Comparison of ENCODE assay signal across 8 mouse cellular contexts in the genomic region with DNA sequence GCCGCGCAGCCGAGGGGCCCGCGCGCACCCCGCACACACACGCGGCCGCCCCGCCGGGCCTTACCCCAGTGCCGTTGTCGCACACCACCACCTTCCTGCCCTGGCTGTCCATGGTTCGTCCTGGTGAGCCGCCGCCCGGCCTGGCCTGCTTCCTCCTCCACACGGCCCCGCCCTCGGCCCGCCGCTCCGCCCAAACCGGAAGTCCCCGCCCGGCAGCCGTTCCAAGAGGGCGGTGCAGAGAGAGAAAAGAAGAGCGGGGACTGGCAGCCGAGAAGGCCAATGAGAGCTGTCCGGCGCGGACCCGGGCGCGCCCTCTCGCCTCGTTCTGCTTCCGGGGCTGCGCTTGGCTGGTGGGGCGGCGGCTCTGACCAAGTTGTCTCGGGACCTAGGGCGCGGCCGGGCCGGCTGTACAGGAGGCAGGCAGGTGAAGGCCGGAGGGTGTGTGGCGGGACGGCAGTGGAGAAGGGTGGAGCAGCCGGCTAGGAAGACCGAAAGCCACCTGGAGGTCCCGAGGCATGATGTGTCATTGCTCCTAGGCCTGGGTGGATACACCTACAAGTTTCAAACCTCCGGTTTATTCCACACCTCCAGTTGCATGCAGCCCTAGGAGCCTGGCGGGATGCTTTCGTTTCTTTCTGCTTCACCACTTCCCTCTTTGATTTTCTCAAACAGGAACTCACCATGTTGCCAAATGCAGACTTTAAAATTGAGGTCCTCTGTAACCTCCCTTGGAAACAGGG. TPM values are rescaled to one million over a fixed set of nuclear protein-coding genes. Genes with fewer than 3 reads are reported as not detected.
DNase-seq lines count a peak whose midpoint lies in the region; ATAC-seq and TF ChIP-seq lines count a peak whose summit lies in the region.

Gene Actr2, minus strand, starts transcription at position 173 of the 740 bp plus-strand sequence.

- peak within 1 kb of the TSS; percentile 72 for H3K4me2 ChIP-seq in kidney, embryonic 14.5 days (replicated peaks; ENCODE audit: low read depth, low read length)
- peak within 1 kb of the TSS; percentile 74 for H3K4me2 ChIP-seq in limb, embryonic 15.5 days

- no peak for TF ChIP-seq CTCF in bone marrow macrophage, adult 2 months (IDR thresholded peaks at IDR 0.05; ENCODE audit: low read depth, low read length)
- TF ChIP-seq CTCF in embryonic fibroblast, embryonic 13.5 days (IDR thresholded peaks at IDR 0.05; ENCODE audit: borderline replicate concordance, insufficient read depth, low read length) = no peak

- WGBS in kidney, embryonic 14.5 days = under 1% methylated on average over 50 of the region's 57 CpGs
- WGBS in limb, embryonic 15.5 days = 0% methylated on average over 48 of the region's 57 CpGs

- peak; percentile 99 for ATAC-seq in kidney, embryonic 14.5 days (ENCODE audit: low FRiP score, low TSS enrichment)
- ATAC-seq in limb, embryonic 15.5 days (ENCODE audit: insufficient number of reproducible peaks, low FRiP score, low TSS enrichment, low read depth) = peak; percentile 99

- no peaks in the 10 kb centered on the region for H3K27me3 ChIP-seq in kidney, embryonic 14.5 days (ENCODE audit: control insufficient read depth, insufficient read depth, low read length)
- H3K27me3 ChIP-seq in limb, embryonic 15.5 days = no peaks in the 10 kb centered on the region

- peak within 1 kb of the TSS; percentile 87 for H3K9ac ChIP-seq in kidney, embryonic 14.5 days (ENCODE audit: low read depth, low read length)
- peak within 1 kb of the TSS; percentile 89 for H3K9ac ChIP-seq in limb, embryonic 15.5 days

- peak; percentile 98 for DNase-seq in A20 (ENCODE audit: low read depth, low spot score)
- DNase-seq in heart, adult 9 months (ENCODE audit: low spot score in 2 of 2) = peak; percentile 97
- DNase-seq in monocyte, adult 2 months (ENCODE audit: low read depth in 1 of 2, low spot score in 2 of 2) = peak; percentile 95 to 98
- peak; percentile 98 to 99 for DNase-seq in spleen, postnatal 36 days (ENCODE audit: low spot score in 2 of 2)

- H3K36me3 ChIP-seq in kidney, embryonic 14.5 days (ENCODE audit: control insufficient read depth, insufficient read depth, low read length) = no peaks in the 10 kb centered on the region
- H3K36me3 ChIP-seq in limb, embryonic 15.5 days = peaks cover 8% of the 10 kb centered on the region; the same call in 1 of the 2 replicates

- H3K27ac ChIP-seq in bone marrow macrophage, adult 2 months (ENCODE audit: insufficient read depth, low read depth, low read length) = peak within 1 kb of the TSS; percentile 98
- peak within 1 kb of the TSS; percentile 93 for H3K27ac ChIP-seq in embryonic fibroblast, embryonic 13.5 days (ENCODE audit: insufficient read depth, low read length)
- peak within 1 kb of the TSS; percentile 93 for H3K27ac ChIP-seq in kidney, embryonic 14.5 days (ENCODE audit: low read depth, low read length)
- peak within 1 kb of the TSS; percentile 96 for H3K27ac ChIP-seq in limb, embryonic 15.5 days

- peak within 1 kb of the TSS; percentile 95 for H3K4me3 ChIP-seq in bone marrow macrophage, adult 2 months (ENCODE audit: insufficient read depth, low read length)
- H3K4me3 ChIP-seq in embryonic fibroblast, embryonic 13.5 days (ENCODE audit: insufficient read depth, low read length) = peak within 1 kb of the TSS; percentile 74
- peak within 1 kb of the TSS; percentile 83 for H3K4me3 ChIP-seq in kidney, embryonic 14.5 days (ENCODE audit: low read length)
- H3K4me3 ChIP-seq in limb, embryonic 15.5 days = peak within 1 kb of the TSS; percentile 94

- TF ChIP-seq POLR2A in bone marrow macrophage, adult 2 months (IDR thresholded peaks at IDR 0.05; ENCODE audit: borderline replicate concordance, low read depth, low read length) = no peak
- peak; percentile 74 for TF ChIP-seq POLR2A in embryonic fibroblast, embryonic 13.5 days (IDR thresholded peaks at IDR 0.05; ENCODE audit: low read depth, low read length)

- peaks cover 28% of the 10 kb centered on the region for H3K4me1 ChIP-seq in bone marrow macrophage, adult 2 months (ENCODE audit: control insufficient read depth, insufficient read depth, low read length)
- H3K4me1 ChIP-seq in embryonic fibroblast, embryonic 13.5 days (ENCODE audit: control insufficient read depth, insufficient read depth, low read length) = peaks cover 5% of the 10 kb centered on the region
- peaks cover 11% of the 10 kb centered on the region; the same call in 1 of the 2 replicates for H3K4me1 ChIP-seq in kidney, embryonic 14.5 days (ENCODE audit: control insufficient read depth, insufficient read depth, low read length)
- H3K4me1 ChIP-seq in limb, embryonic 15.5 days = peaks cover 6% of the 10 kb centered on the region; the same call in 1 of the 2 replicates

- no peaks in the 10 kb centered on the region for H3K9me3 ChIP-seq in kidney, embryonic 14.5 days (ENCODE audit: control insufficient read depth, low read length)
- H3K9me3 ChIP-seq in limb, embryonic 15.5 days = no peaks in the 10 kb centered on the region

RNA-seq across cellular contexts. Expression of gene Actr2, which starts in this region (rescaled TPM):
- 392 and 406 TPM in 2 replicates for polyA plus RNA-seq in bone marrow macrophage, adult 2 months (2012; ENCODE audit: insufficient read depth, insufficient read length, missing spikeins)
- 194 and 242 TPM in 2 replicates for polyA plus RNA-seq in embryonic fibroblast, embryonic 13.5 days (2011; ENCODE audit: insufficient read length, low read depth, missing spikeins)
- polyA plus RNA-seq in kidney, embryonic 14.5 days (2014; fragmentation: Nextera tagmentation; extraction: Ambion mirVana) = 71.5 and 87.1 TPM in 2 replicates
- 109 and 134 TPM in 2 replicates for polyA plus RNA-seq in limb, embryonic 15.5 days (2015; fragmentation: Nextera tagmentation; extraction: Ambion mirVana)

Comparison
In these comparisons a context has a peak if more than half of its experiments do, and no peak if none do; other contexts are left out.
1. Peak in every context shown above with its lines: DNase-seq, ATAC-seq, H3K4me3 ChIP-seq and H3K27ac ChIP-seq.